Mouse (Mus musculus): Measurements from ENCODE around the gene Tagln2.

Gene Tagln2

GRCm38 (mm10) chr1:172499765-172500441 lies at the start of gene Tagln2:
Gene Tagln2, plus strand, starts transcription at chr1:172500047.
- DNase-seq (ENCODE audit: extremely low spot score, low read depth, low spot score), result no peak

- no peak for DNase-seq (ENCODE audit: extremely low spot score, low read depth, low spot score)
These were observed 49.6 kb upstream of the Tagln2 start for GRCm38 (mm10) chr1:172450226-172450625.

GRCm38 (mm10) chr1:172450848-172451470 lies 48.9 kb upstream of the Tagln2 start:
- DNase-seq (ENCODE audit: extremely low spot score, low read depth, low spot score), result no peak

GRCm38 (mm10) chr1:172452911-172453310 lies 46.9 kb upstream of the Tagln2 start:
- no peak for DNase-seq (ENCODE audit: extremely low spot score, low read depth, low spot score)

- no peak for DNase-seq (ENCODE audit: extremely low spot score, low read depth, low spot score)
These were observed 46.0 kb upstream of the Tagln2 start for GRCm38 (mm10) chr1:172453810-172454209.

- no peak for DNase-seq (ENCODE audit: extremely low spot score, low read depth, low spot score)
These were observed 44.4 kb upstream of the Tagln2 start for GRCm38 (mm10) chr1:172455416-172455815.

- no peak for DNase-seq (ENCODE audit: extremely low spot score, low read depth, low spot score)
These were observed 43.7 kb upstream of the Tagln2 start for GRCm38 (mm10) chr1:172456001-172456677.

GRCm38 (mm10) chr1:172457196-172457595 lies 42.7 kb upstream of the Tagln2 start:
- no peak for DNase-seq (ENCODE audit: extremely low spot score, low read depth, low spot score)

- DNase-seq (ENCODE audit: extremely low spot score, low read depth, low spot score), result no peak
These were observed 41.8 kb upstream of the Tagln2 start for GRCm38 (mm10) chr1:172458041-172458440.

GRCm38 (mm10) chr1:172461602-172462001 lies 38.2 kb upstream of the Tagln2 start:
- DNase-seq (ENCODE audit: extremely low spot score, low read depth, low spot score), result no peak

- DNase-seq (ENCODE audit: extremely low spot score, low read depth, low spot score), result no peak
These were observed 37.3 kb upstream of the Tagln2 start for GRCm38 (mm10) chr1:172462534-172462933.

GRCm38 (mm10) chr1:172463387-172464333 lies 36.2 kb upstream of the Tagln2 start:
- DNase-seq (ENCODE audit: extremely low spot score, low read depth, low spot score), result no peak

GRCm38 (mm10) chr1:172468301-172468877 lies 31.5 kb upstream of the Tagln2 start:
- DNase-seq (ENCODE audit: extremely low spot score, low read depth, low spot score), result no peak

- DNase-seq (ENCODE audit: extremely low spot score, low read depth, low spot score), result no peak
These were observed 30.5 kb upstream of the Tagln2 start for GRCm38 (mm10) chr1:172469373-172469772.

- no peak for DNase-seq (ENCODE audit: extremely low spot score, low read depth, low spot score)
These were observed 29.9 kb upstream of the Tagln2 start for GRCm38 (mm10) chr1:172469810-172470448.

GRCm38 (mm10) chr1:172472909-172473308 lies 26.9 kb upstream of the Tagln2 start:
- no peak for DNase-seq (ENCODE audit: extremely low spot score, low read depth, low spot score)

GRCm38 (mm10) chr1:172474196-172474595 lies 25.7 kb upstream of the Tagln2 start:
- no peak for DNase-seq (ENCODE audit: extremely low spot score, low read depth, low spot score)

- no peak for DNase-seq (ENCODE audit: extremely low spot score, low read depth, low spot score)
These were observed 24.6 kb upstream of the Tagln2 start, which contains the start of gene Slamf9 for GRCm38 (mm10) chr1:172475054-172475741. Gene Slamf9, plus strand, starts transcription at chr1:172475358.

GRCm38 (mm10) chr1:172478020-172478419 lies 21.8 kb upstream of the Tagln2 start:
- no peak for DNase-seq (ENCODE audit: extremely low spot score, low read depth, low spot score)

All from hindlimb bud, embryonic 11.5 days (tissue).